Comparison of ENCODE assay signal across 8 mouse cellular contexts in the genomic region with DNA sequence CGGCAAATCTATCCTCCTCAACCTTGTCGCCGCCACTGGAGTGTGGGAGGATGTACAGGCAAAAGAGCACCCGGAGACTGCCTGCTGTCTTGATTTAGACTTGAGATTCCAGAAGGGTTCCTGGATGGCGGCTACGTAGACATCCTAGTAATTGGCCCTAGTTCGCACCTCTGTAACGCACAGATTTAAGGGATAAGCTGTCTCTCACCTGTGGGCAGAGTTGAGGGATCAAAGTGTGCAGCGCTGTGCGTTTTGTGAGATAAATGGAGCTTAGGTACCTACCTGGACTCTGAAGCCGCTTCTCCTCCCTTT. TPM values are rescaled to one million over a fixed set of nuclear protein-coding genes. Genes with fewer than 3 reads are reported as not detected.
DNase-seq lines count a peak whose midpoint lies in the region; ATAC-seq and TF ChIP-seq lines count a peak whose summit lies in the region.

No protein-coding gene starts in this region.

- H3K27me3 ChIP-seq in kidney, adult 2 months (replicated peaks; ENCODE audit: control insufficient read depth, insufficient read depth, low read length): peaks cover 2% of the 10 kb centered on the region; the same call in 1 of the 2 replicates
- H3K27me3 ChIP-seq in MEL (ENCODE audit: control insufficient read depth in 1 of 2, insufficient read depth in 2 of 2, low read length in 2 of 2): no peaks in the 10 kb centered on the region
- H3K27me3 ChIP-seq in forebrain, postnatal 0 days (ENCODE audit: insufficient read depth, low read length): peaks cover 6% of the 10 kb centered on the region
- peaks cover 86% of the 10 kb centered on the region for H3K27me3 ChIP-seq in midbrain, embryonic 10.5 days (ENCODE audit: low read depth, poor library complexity, severe bottlenecking)

- DNase-seq in kidney, adult 2 months: no peak
- DNase-seq in kidney, postnatal 14 days: no peak
- DNase-seq in MEL (ENCODE audit: low read depth, low spot score): no peak
- no peak for DNase-seq in forebrain, postnatal 0 days
- no peak for DNase-seq in midbrain, embryonic 10.5 days (ENCODE audit: low spot score)
- DNase-seq in MN1 (ENCODE audit: low spot score): no peak
- no peak for DNase-seq in Muller cell, postnatal 12 days (ENCODE audit: inconsistent ontology term)
- no peak for DNase-seq in layer of hippocampus, postnatal 14 days (ENCODE audit: low spot score in 2 of 2)

- H3K4me3 ChIP-seq in kidney, adult 2 months (ENCODE audit: insufficient read depth, low read depth, low read length): peak overlapping the region; percentile 60
- H3K4me3 ChIP-seq in MEL (ENCODE audit: control insufficient read depth in 1 of 2, insufficient read depth in 1 of 2, low read depth in 2 of 2, low read length in 2 of 2): peak overlapping the region; percentile 67 to 68
- peak overlapping the region; percentile 83 for H3K4me3 ChIP-seq in forebrain, postnatal 0 days (ENCODE audit: low read depth, low read length)
- H3K4me3 ChIP-seq in midbrain, embryonic 10.5 days: peak overlapping the region; percentile 70

- TF ChIP-seq POLR2A in kidney, adult 2 months (IDR thresholded peaks at IDR 0.05; ENCODE audit: low read depth, low read length): no peak
- no peak for TF ChIP-seq POLR2A in MEL (IDR thresholded peaks at IDR 0.05; ENCODE audit: control insufficient read depth in 1 of 2, insufficient read depth in 1 of 2, low read depth in 1 of 2, low read length in 2 of 2, poor library complexity in 1 of 2)

- no peak for ATAC-seq in forebrain, postnatal 0 days

- no peaks in the 10 kb centered on the region for H3K9me3 ChIP-seq in MEL (replicated peaks; ENCODE audit: insufficient read depth, low read length)
- H3K9me3 ChIP-seq in forebrain, postnatal 0 days (ENCODE audit: low read length): no peaks in the 10 kb centered on the region
- H3K9me3 ChIP-seq in midbrain, embryonic 10.5 days (replicated peaks): no peaks in the 10 kb centered on the region

- 0 out of 2 replicates have a peak, but pooled peaks cover 2% of the 10 kb centered on the region for H3K4me1 ChIP-seq in kidney, adult 2 months (ENCODE audit: control insufficient read depth, insufficient read depth, low read length)
- peaks cover 0 to 13% of the 10 kb centered on the region in 2 experiments; a peak in 3 of 4 replicates for H3K4me1 ChIP-seq in MEL (ENCODE audit: control insufficient read depth in 1 of 2, insufficient read depth in 2 of 2, low read length in 2 of 2)
- 0 out of 2 replicates have a peak, but pooled peaks cover 3% of the 10 kb centered on the region for H3K4me1 ChIP-seq in forebrain, postnatal 0 days (ENCODE audit: insufficient read depth)
- peaks cover 44% of the 10 kb centered on the region for H3K4me1 ChIP-seq in midbrain, embryonic 10.5 days

- H3K79me2 ChIP-seq in MEL (ENCODE audit: control insufficient read depth, insufficient read depth, low read length, poor library complexity): peaks cover 26% of the 10 kb centered on the region

- H3K27ac ChIP-seq in kidney, adult 2 months (ENCODE audit: insufficient read depth, low read depth, low read length): no peak overlapping the region
- peak overlapping the region; percentile 88 for H3K27ac ChIP-seq in MEL (ENCODE audit: control insufficient read depth, low read depth, low read length)
- H3K27ac ChIP-seq in forebrain, postnatal 0 days (ENCODE audit: low read depth, low read length): peak overlapping the region; percentile 94
- H3K27ac ChIP-seq in midbrain, embryonic 10.5 days (replicated peaks): peak overlapping the region; percentile 79

- WGBS in kidney, adult 2 months: 27% methylated on average over 11 of the region's 11 CpGs
- 8% methylated on average over 11 of the region's 11 CpGs for WGBS in forebrain, postnatal 0 days
- 3% methylated on average over 11 of the region's 11 CpGs for WGBS in midbrain, embryonic 10.5 days

- no peak for TF ChIP-seq CTCF in kidney, adult 2 months (conservative IDR thresholded peaks at IDR 0.05; ENCODE audit: insufficient read depth, insufficient read length, low read depth, low read length)
- TF ChIP-seq CTCF in MEL (IDR thresholded peaks at IDR 0.05 in 2 of 3, conservative IDR thresholded peaks at IDR 0.05 in 1 of 3; ENCODE audit: control insufficient read depth in 1 of 3, insufficient read depth in 1 of 3, low read depth in 2 of 3, low read length in 3 of 3, poor library complexity in 1 of 3, severe bottlenecking in 1 of 3): no peak
- peak; percentile 51 for TF ChIP-seq CTCF in forebrain, postnatal 0 days (IDR thresholded peaks at IDR 0.05; ENCODE audit: low read depth)

- H3K9ac ChIP-seq in MEL (ENCODE audit: control insufficient read depth, low read depth, low read length, poor library complexity, severe bottlenecking): peak overlapping the region; percentile 91
- peak overlapping the region; percentile 99 for H3K9ac ChIP-seq in forebrain, postnatal 0 days

- peak overlapping the region; percentile 84 for H3K4me2 ChIP-seq in forebrain, postnatal 0 days (ENCODE audit: low read depth)

- H3K36me3 ChIP-seq in kidney, adult 2 months (ENCODE audit: control insufficient read depth, insufficient read depth, low read length): no peaks in the 10 kb centered on the region
- peaks cover 2 to 11% of the 10 kb centered on the region in 2 experiments; a peak in 3 of 4 replicates for H3K36me3 ChIP-seq in MEL (ENCODE audit: control insufficient read depth in 1 of 2, insufficient read depth in 2 of 2, low read length in 2 of 2)
- peaks cover 16% of the 10 kb centered on the region; the same call in 1 of the 2 replicates for H3K36me3 ChIP-seq in forebrain, postnatal 0 days (ENCODE audit: insufficient read depth)
- no peaks in the 10 kb centered on the region for H3K36me3 ChIP-seq in midbrain, embryonic 10.5 days

- no peak for TF ChIP-seq EP300 in MEL (IDR thresholded peaks at IDR 0.05; ENCODE audit: low read depth in 1 of 2, low read length in 2 of 2)

- TF ChIP-seq RAD21 in MEL (IDR thresholded peaks at IDR 0.05; ENCODE audit: low read depth, low read length): no peak

TF ChIP-seq in MEL, 35 proteins besides CTCF, POLR2A, EP300 and RAD21:
- TF ChIP-seq CHD1 (IDR thresholded peaks at IDR 0.05; ENCODE audit: low read depth, low read length) (0 out of 2 replicates have a peak, but pooled peaks have one; percentile 13), MAZ (IDR thresholded peaks at IDR 0.05; ENCODE audit: low read depth, low read length) (no peak)

RNA-seq across cellular contexts. Expression of gene B4galnt1, which starts 1.3 kb away (rescaled TPM):
- 15.4 and 27.5 TPM in 2 replicates for polyA plus RNA-seq in kidney, adult 2 months (2012; rRNA removed)
- total RNA-seq in MEL (2012; rRNA removed): 23.7 and 24.6 TPM in 2 replicates
- polyA plus RNA-seq in MEL (2012; ENCODE audit: insufficient read depth in 1 of 2, insufficient read length in 2 of 2, low read depth in 1 of 2, low replicate concordance in 2 of 2, missing spikeins in 1 of 2): 10 to 100 TPM; 65.8 to 66.0 TPM
- total RNA-seq in forebrain, postnatal 0 days (2014; rRNA removed): 87.9 and 94.4 TPM in 2 replicates
- 87.3 and 87.8 TPM in 2 replicates for polyA plus RNA-seq in forebrain, postnatal 0 days (2015; fragmentation: Nextera tagmentation; extraction: Ambion mirVana)
- polyA plus RNA-seq in midbrain, embryonic 10.5 days (2016; fragmentation: Nextera tagmentation; extraction: Ambion mirVana): 4.9 and 6.1 TPM in 2 replicates
- total RNA-seq in layer of hippocampus, postnatal 14 days (2021): 100 to 1,000 TPM; 108 to 110 TPM

RNA-seq across cellular contexts. Expression of gene Slc26a10, which starts 14.1 kb away (rescaled TPM):
- 6.6 and 8.1 TPM in 2 replicates for polyA plus RNA-seq in kidney, adult 2 months (2012; rRNA removed)
- 0.75 and 1.1 TPM in 2 replicates for total RNA-seq in MEL (2012; rRNA removed)
- polyA plus RNA-seq in MEL (2012; ENCODE audit: insufficient read depth in 1 of 2, insufficient read length in 2 of 2, low read depth in 1 of 2, low replicate concordance in 2 of 2, missing spikeins in 1 of 2): 1 to 10 TPM in 1 of 2 experiments, not detected in 1; 1.3 TPM
- total RNA-seq in forebrain, postnatal 0 days (2014; rRNA removed): 0.10 TPM in 1 of 2 replicates, not detected in the other
- 0.80 and 1.1 TPM in 2 replicates for polyA plus RNA-seq in forebrain, postnatal 0 days (2015; fragmentation: Nextera tagmentation; extraction: Ambion mirVana)
- 0.87 and 1.4 TPM in 2 replicates for polyA plus RNA-seq in midbrain, embryonic 10.5 days (2016; fragmentation: Nextera tagmentation; extraction: Ambion mirVana)
- total RNA-seq in layer of hippocampus, postnatal 14 days (2021): 1 to 10 TPM; 4.6 to 5.9 TPM

RNA-seq across cellular contexts. Expression of gene Arhgef25, which starts 23.5 kb away (rescaled TPM):
- polyA plus RNA-seq in kidney, adult 2 months (2012; rRNA removed): 9.2 and 11.9 TPM in 2 replicates
- 16.9 and 18.3 TPM in 2 replicates for total RNA-seq in MEL (2012; rRNA removed)
- 10 to 100 TPM in 1 of 2 experiments, not detected in 1; 44.6 TPM for polyA plus RNA-seq in MEL (2012; ENCODE audit: insufficient read depth in 1 of 2, insufficient read length in 2 of 2, low read depth in 1 of 2, low replicate concordance in 2 of 2, missing spikeins in 1 of 2)
- total RNA-seq in forebrain, postnatal 0 days (2014; rRNA removed): 45.4 and 61.3 TPM in 2 replicates
- polyA plus RNA-seq in forebrain, postnatal 0 days (2015; fragmentation: Nextera tagmentation; extraction: Ambion mirVana): 14.8 and 16.9 TPM in 2 replicates
- polyA plus RNA-seq in midbrain, embryonic 10.5 days (2016; fragmentation: Nextera tagmentation; extraction: Ambion mirVana): 24.8 and 28.7 TPM in 2 replicates
- total RNA-seq in layer of hippocampus, postnatal 14 days (2021): 100 to 1,000 TPM; 196 to 200 TPM

RNA-seq across cellular contexts. Expression of gene Dtx3, which starts 29.2 kb away (rescaled TPM):
- polyA plus RNA-seq in kidney, adult 2 months (2012; rRNA removed): 101 and 132 TPM in 2 replicates
- 24.1 and 30.5 TPM in 2 replicates for total RNA-seq in MEL (2012; rRNA removed)
- polyA plus RNA-seq in MEL (2012; ENCODE audit: insufficient read depth in 1 of 2, insufficient read length in 2 of 2, low read depth in 1 of 2, low replicate concordance in 2 of 2, missing spikeins in 1 of 2): 100 to 1,000 TPM in 1 of 2 experiments, not detected in 1; 107 TPM
- total RNA-seq in forebrain, postnatal 0 days (2014; rRNA removed): 198 and 245 TPM in 2 replicates
- polyA plus RNA-seq in forebrain, postnatal 0 days (2015; fragmentation: Nextera tagmentation; extraction: Ambion mirVana): 175 and 178 TPM in 2 replicates
- polyA plus RNA-seq in midbrain, embryonic 10.5 days (2016; fragmentation: Nextera tagmentation; extraction: Ambion mirVana): 119 and 142 TPM in 2 replicates
- 100 to 1,000 TPM; 200 to 207 TPM for total RNA-seq in layer of hippocampus, postnatal 14 days (2021)

RNA-seq across cellular contexts. Expression of gene Pip4k2c, which starts 45.0 kb away (rescaled TPM):
- polyA plus RNA-seq in kidney, adult 2 months (2012; rRNA removed): 116 and 120 TPM in 2 replicates
- total RNA-seq in MEL (2012; rRNA removed): 31.1 and 31.9 TPM in 2 replicates
- 10 to 100 TPM in 1 of 2 experiments, not detected in 1; 58.2 TPM for polyA plus RNA-seq in MEL (2012; ENCODE audit: insufficient read depth in 1 of 2, insufficient read length in 2 of 2, low read depth in 1 of 2, low replicate concordance in 2 of 2, missing spikeins in 1 of 2)
- total RNA-seq in forebrain, postnatal 0 days (2014; rRNA removed): 21.5 and 23.3 TPM in 2 replicates
- polyA plus RNA-seq in forebrain, postnatal 0 days (2015; fragmentation: Nextera tagmentation; extraction: Ambion mirVana): 17.8 and 20.1 TPM in 2 replicates
- polyA plus RNA-seq in midbrain, embryonic 10.5 days (2016; fragmentation: Nextera tagmentation; extraction: Ambion mirVana): 16.5 and 18.1 TPM in 2 replicates
- 10 to 100 TPM; 65.7 to 69.2 TPM for total RNA-seq in layer of hippocampus, postnatal 14 days (2021)
